Mouse (Mus musculus) heart, embryonic 16.5 days (tissue): ENCODE measurements around the gene Ctr9. TPM values are rescaled to one million over a fixed set of nuclear protein-coding genes. Genes with fewer than 3 reads are reported as not detected.

ENCODE experiments used
- ATAC-seq: fragments of 200-750 bp; cut with Nextera tagmentation; replicated peaks from 2 replicates; pipeline ENCODE4 v1.8.0; 2017; ENCODE audit warnings: moderate number of reproducible peaks; ENCODE audit not compliant: insufficient read depth, low FRiP score; ENCODE audit errors: extremely low read depth
- H3K27ac ChIP-seq: fragments of 300-500 bp; sonication (generic); 2 replicates; pipeline ENCODE4 v1.5.1; 2014; ENCODE audit warnings: mild to moderate bottlenecking, low read length, control low read depth, moderate library complexity
- H3K27me3 ChIP-seq: fragments of 300-500 bp; sonication (generic); 2 replicates; pipeline ENCODE4 v1.6.1; 2014; ENCODE audit warnings: low read length, mixed read lengths; ENCODE audit not compliant: control insufficient read depth, insufficient read depth
- H3K36me3 ChIP-seq: fragments of 300-500 bp; sonication (generic); 2 replicates; pipeline ENCODE4 v1.6.1; 2014; ENCODE audit not compliant: control insufficient read depth, insufficient read depth
- H3K4me1 ChIP-seq: fragments of 300-500 bp; sonication (generic); 2 replicates; pipeline ENCODE4 v1.6.1; 2014; ENCODE audit warnings: low read length, mixed read lengths; ENCODE audit not compliant: control insufficient read depth, insufficient read depth
- H3K4me2 ChIP-seq: fragments of 300-500 bp; sonication (generic); 2 replicates; pipeline ENCODE4 v1.6.1; 2014; ENCODE audit warnings: low read depth, mild to moderate bottlenecking, control low read depth, low read length
- H3K4me3 ChIP-seq: fragments of 300-500 bp; sonication (generic); 2 replicates; pipeline ENCODE4 v1.5.1; 2014; ENCODE audit warnings: mild to moderate bottlenecking, control low read depth, low read length
- H3K9ac ChIP-seq: fragments of 300-500 bp; sonication (generic); 2 replicates; pipeline ENCODE4 v1.6.1; 2014; ENCODE audit warnings: low read length, control low read depth
- H3K9me3 ChIP-seq: fragments of 300-500 bp; sonication (generic); replicated peaks from 2 replicates; pipeline ENCODE4 v1.6.1; 2016; ENCODE audit warnings: low read length; ENCODE audit not compliant: control insufficient read depth
- whole genome bisulfite sequencing: fragments of 180-500 bp; shearing (Covaris S2); extraction: QIAGEN DNeasy Blood & Tissue Kit; methylation state at CpG from one replicate; pipeline ENCODE4 v1.1.7; 2014; 5-methylcytosine and 5-hydroxymethylcytosine counted together
- polyA plus RNA-seq: library from polyadenylated mRNA; unstranded; fragments of >200 nt; fragmentation: Nextera tagmentation; extraction: Ambion mirVana; gene quantifications from 2 replicates; pipeline ENCODE4 v1.2.1, GENCODE M21; 2015

Gene Ctr9
- polyA plus RNA-seq = 38.6 and 40.3 TPM in 2 replicates

DNA sequence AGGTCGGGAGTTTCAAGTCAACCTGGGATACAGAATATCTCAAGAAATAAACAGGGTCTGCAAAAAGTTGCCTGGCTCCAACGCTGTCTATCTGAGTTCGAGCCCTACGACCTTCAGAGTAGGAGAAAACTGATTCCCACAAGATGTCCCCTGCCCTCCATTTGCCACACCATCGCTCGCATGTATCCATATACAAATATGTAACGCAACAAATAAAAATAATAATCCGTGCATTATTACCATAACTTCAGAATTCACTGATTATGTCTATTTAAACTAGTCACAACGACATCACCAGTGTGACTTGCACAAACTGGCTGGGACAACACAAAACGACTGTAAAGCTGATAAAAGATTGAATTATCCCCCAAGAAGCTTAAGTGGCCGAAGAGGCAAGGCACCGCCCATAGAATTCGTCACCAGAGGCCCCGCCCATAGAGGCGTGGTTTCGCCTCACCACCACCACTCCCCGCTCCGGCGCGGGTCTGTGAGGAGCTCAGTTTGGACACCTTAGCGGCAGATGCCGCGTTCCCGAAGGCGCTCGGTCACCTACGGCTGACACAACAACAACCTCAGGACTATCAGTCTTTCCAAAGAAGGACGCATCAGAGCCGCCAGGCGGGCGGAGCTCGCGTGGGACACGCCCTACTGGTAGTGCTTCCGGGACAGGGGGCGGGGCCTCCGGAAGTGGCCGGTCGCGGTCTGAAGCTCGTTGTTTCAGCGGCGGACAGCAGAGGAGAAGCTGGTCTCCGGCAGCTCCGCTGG is at the start of gene Ctr9:
Gene Ctr9 (plus strand): TSS at position 671 of the 765 bp plus-strand sequence.
- peak within 1 kb of the TSS; percentile 90 for H3K9ac ChIP-seq
- H3K4me2 ChIP-seq = peak within 1 kb of the TSS; percentile 89
- no peaks in the 10 kb centered on the region for H3K27me3 ChIP-seq
- no peaks in the 10 kb centered on the region for H3K9me3 ChIP-seq
- 7% methylated on average over 45 of the region's 45 CpGs for WGBS
- peak within 1 kb of the TSS; percentile 96 for H3K4me3 ChIP-seq
- H3K4me1 ChIP-seq = peaks cover 7% of the 10 kb centered on the region
- ATAC-seq = peak; percentile 98
- H3K36me3 ChIP-seq = peaks cover 4% of the 10 kb centered on the region
- peak within 1 kb of the TSS; percentile 97 for H3K27ac ChIP-seq

DNA sequence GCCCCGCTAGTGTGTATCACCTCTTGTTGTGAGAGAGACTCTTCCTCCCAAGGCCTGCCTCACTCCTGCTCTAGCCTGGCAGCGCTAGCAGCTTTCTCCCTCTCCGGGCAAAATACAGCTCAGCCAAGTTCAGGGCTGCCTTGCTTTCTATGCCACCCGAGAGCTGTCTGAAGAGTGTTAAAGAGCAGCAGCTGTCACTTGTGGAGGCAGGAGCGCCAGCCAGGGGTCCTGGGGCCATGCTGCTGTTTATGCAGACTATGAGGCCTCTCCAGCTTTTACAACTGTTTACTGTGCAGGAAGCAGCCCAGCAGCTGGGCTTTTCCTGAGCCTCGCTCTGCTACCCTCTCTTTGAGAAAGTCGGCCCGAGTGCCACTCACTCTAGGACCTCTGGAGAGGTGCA is 47.7 kb upstream of the Ctr9 start:
- H3K4me2 ChIP-seq = peak overlapping the region; percentile 49
- H3K4me3 ChIP-seq = peak overlapping the region; percentile 28
- H3K27ac ChIP-seq = peak overlapping the region; percentile 83
- no peaks in the 10 kb centered on the region for H3K27me3 ChIP-seq
- no peaks in the 10 kb centered on the region for H3K9me3 ChIP-seq
- H3K9ac ChIP-seq = peak overlapping the region; percentile 41; the same call in 1 of the 2 replicates
- WGBS = 36% methylated on average over 8 of the region's 8 CpGs
- peak; percentile 32; the same call in 1 of the 2 replicates for ATAC-seq
- H3K4me1 ChIP-seq = peaks cover 29% of the 10 kb centered on the region
- H3K36me3 ChIP-seq = no peaks in the 10 kb centered on the region

GRCm38 (mm10) chr7:110982053-110982705 is 46.6 kb upstream of the Ctr9 start, which contains the start of gene Mrvi1:
TSS of gene Mrvi1 (minus strand) at chr7:110982461.
- H3K36me3 ChIP-seq = no peaks in the 10 kb centered on the region
- H3K4me2 ChIP-seq = peak within 1 kb of the TSS; percentile 49
- H3K9me3 ChIP-seq = no peaks in the 10 kb centered on the region
- peak; percentile 65 for ATAC-seq
- H3K27ac ChIP-seq = peak within 1 kb of the TSS; percentile 83
- peak within 1 kb of the TSS; percentile 28 for H3K4me3 ChIP-seq
- 21% methylated on average over 7 of the region's 7 CpGs for WGBS
- peak within 1 kb of the TSS; percentile 49 for H3K9ac ChIP-seq
- H3K4me1 ChIP-seq = peaks cover 28% of the 10 kb centered on the region
- H3K27me3 ChIP-seq = no peaks in the 10 kb centered on the region

DNA sequence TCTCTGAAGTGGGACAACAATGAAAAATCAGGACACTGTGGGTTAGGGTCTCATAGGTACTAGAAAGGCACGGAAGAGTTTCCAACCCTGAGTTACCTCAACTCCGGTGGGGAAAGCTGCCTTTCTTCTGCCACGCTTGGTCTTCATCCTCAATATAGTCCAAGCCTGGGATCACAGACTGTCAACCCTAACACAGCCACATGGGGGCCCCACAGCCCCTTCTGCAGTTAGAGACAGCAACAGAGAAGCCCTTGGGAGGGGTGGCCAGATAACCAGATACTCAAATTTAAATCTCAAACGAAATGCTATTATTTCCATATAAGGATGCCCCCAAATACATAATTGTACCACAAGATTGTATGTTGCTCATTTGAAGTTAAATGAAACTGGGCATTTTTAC is 46.0 kb upstream of the Ctr9 start:
- 45% methylated on average over 4 of the region's 4 CpGs for WGBS
- Histone ChIP-seq H3K9me3 (no peaks in the 10 kb centered on the region), H3K9ac (no peak overlapping the region), H3K27ac (peak overlapping the region; percentile 83), H3K4me3 (no peak overlapping the region), H3K4me1 (peaks cover 28% of the 10 kb centered on the region), H3K36me3 (no peaks in the 10 kb centered on the region), H3K27me3 (no peaks in the 10 kb centered on the region), H3K4me2 (peak overlapping the region; percentile 49; the same call in 1 of the 2 replicates)
- no peak for ATAC-seq

DNA sequence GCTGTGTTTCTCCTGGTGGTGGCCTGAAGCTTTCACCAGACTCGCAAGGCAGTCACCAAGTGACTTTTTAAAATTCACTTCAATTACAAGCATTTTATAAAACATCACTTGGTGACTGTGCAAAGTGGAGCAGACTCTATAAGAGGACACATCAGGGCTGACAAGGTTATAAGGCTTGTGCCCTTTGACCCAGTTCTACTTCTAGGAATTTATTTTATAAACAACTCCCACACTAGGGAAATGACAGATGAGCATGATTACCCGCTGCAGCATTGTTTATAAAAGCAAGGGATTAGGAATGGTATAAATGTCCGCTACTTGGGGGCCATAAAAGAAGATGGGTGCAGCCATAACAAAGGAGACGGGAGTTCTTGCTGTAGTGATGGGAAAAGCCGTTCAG is 45.1 kb upstream of the Ctr9 start:
- ATAC-seq = no peak
- no peak overlapping the region for H3K27ac ChIP-seq
- 71% methylated on average over 5 of the region's 5 CpGs for WGBS
- H3K9ac ChIP-seq = no peak overlapping the region
- no peak overlapping the region for H3K4me2 ChIP-seq
- no peaks in the 10 kb centered on the region for H3K9me3 ChIP-seq
- no peaks in the 10 kb centered on the region for H3K36me3 ChIP-seq
- H3K27me3 ChIP-seq = no peaks in the 10 kb centered on the region
- H3K4me1 ChIP-seq = peaks cover 28% of the 10 kb centered on the region
- no peak overlapping the region for H3K4me3 ChIP-seq

DNA sequence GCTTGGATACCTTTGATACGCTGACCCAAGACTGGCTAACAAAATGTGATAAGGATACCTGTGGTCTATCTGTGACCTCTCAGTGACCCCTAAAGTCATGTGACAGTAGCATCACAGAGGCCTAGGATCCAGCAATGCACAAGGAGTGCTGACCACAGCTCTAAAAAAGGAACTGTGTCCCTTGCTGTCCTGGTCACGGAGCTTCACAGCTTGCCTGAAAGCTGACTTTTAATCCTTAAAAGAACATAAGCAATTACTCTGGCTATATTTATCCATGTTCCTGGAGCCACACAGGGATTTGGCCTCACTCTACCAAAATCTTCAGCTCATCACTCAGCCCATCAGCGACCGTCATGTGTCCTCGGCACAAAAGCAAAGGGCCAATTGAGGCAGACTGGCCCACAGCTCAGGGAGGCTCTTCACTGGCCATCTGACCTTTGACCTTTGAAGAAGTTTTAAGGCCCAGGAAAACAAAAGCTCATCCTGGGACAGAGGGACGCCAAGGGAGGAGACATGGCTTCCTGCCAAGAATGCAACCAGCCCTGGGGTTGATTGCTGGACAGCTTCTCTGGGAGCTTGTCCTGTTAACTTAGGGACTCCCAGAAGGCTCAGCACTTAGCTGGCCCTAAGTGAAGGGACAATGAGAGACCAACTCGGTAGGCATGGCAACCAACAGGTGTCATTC is 43.0 kb upstream of the Ctr9 start:
- no peak overlapping the region for H3K4me2 ChIP-seq
- no peak overlapping the region for H3K4me3 ChIP-seq
- H3K36me3 ChIP-seq = no peaks in the 10 kb centered on the region
- no peak overlapping the region for H3K27ac ChIP-seq
- WGBS = 57% methylated on average over 7 of the region's 7 CpGs
- no peak for ATAC-seq
- H3K9me3 ChIP-seq = no peaks in the 10 kb centered on the region
- H3K9ac ChIP-seq = no peak overlapping the region
- H3K4me1 ChIP-seq = peaks cover 40% of the 10 kb centered on the region
- no peaks in the 10 kb centered on the region for H3K27me3 ChIP-seq

DNA sequence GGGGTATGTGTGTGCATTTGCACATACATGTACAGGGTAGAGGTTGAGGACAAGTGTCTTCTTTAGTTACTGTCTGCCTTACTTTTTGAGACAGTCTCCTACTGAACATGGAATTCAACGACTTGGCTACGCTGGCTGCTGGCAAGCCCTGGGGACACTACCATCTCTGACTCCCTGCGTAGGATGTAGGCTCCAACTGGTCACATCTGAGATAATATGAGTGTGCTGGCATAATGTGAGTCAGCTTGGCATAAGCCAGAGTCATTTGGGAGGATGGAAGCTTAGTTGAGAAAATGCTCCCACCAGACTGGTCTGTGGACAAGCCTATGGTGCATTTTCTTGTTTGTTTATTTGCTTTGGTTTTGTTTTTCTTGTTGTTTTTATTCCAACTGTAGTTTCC is 40.7 kb upstream of the Ctr9 start:
- 79% methylated on average over 3 of the region's 3 CpGs for WGBS
- Histone ChIP-seq H3K27me3 (no peaks in the 10 kb centered on the region), H3K27ac (no peak overlapping the region), H3K9me3 (no peaks in the 10 kb centered on the region), H3K4me3 (no peak overlapping the region), H3K4me2 (no peak overlapping the region), H3K9ac (no peak overlapping the region), H3K4me1 (peaks cover 20% of the 10 kb centered on the region), H3K36me3 (no peaks in the 10 kb centered on the region)
- no peak for ATAC-seq

GRCm38 (mm10) chr7:110989286-110989879 is 39.4 kb upstream of the Ctr9 start:
- no peak overlapping the region for H3K9ac ChIP-seq
- no peaks in the 10 kb centered on the region for H3K9me3 ChIP-seq
- ATAC-seq = peak; percentile 52; the same call in 1 of the 2 replicates
- no peaks in the 10 kb centered on the region for H3K36me3 ChIP-seq
- no peak overlapping the region for H3K4me3 ChIP-seq
- no peak overlapping the region for H3K4me2 ChIP-seq
- peaks cover 20% of the 10 kb centered on the region for H3K4me1 ChIP-seq
- H3K27me3 ChIP-seq = no peaks in the 10 kb centered on the region
- WGBS = 50% methylated on average over 5 of the region's 5 CpGs
- peak overlapping the region; percentile 69 for H3K27ac ChIP-seq
